Mouse (Mus musculus) CH12F3 (cell line): Measurements from ENCODE around the gene Clrn1.
"Not testable (repeated sequence)": the region's sequence is repeated elsewhere in the genome, so short reads cannot be mapped to it uniquely, and the experiment has no call there.

Source experiments
- in situ Hi-C: fragments of 300-500 bp; cut with MboI; formaldehyde crosslinking; loops from 2 replicates; pipeline ENCODE4 v1.14.3; 2020; ENCODE audit warnings: low sequenced_read_pairs

Clrn1 gene

DNA sequence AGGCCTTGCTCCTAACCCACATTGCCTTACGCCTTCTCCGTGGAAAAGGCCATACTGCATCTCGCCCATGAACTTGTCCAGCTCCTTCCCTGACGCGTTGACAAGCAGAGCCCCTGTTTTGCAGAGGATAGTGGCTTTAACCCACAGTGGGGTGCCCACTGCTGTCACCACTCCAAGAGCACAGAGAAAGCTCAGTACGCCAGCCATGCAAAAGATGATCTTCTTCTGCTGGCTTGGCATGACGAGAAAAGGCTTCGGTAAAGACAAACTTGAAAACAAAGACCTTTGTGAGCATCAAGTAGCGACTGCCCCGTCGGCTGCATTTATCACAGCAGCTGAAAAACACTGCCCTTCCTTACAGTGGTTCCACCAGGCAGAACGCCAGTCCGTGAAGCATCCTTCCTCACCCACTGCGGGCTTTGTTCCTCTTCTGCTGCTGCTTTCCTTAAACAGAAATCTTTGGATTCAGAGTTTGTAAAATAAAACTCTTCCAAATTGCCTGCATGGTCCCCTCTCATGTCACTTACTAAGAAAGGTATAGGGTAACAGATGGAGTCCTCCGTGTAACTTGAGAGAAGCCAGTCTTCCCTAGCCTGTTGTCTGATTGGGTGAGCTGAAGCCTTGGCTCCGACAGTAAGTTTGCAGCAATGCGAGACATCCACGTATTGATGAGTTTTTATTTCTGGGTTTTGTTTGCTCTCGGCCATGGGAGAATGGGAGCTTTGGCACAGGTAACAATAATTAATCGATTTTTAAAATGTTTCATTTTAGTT lies at the start of gene Clrn1:
Gene Clrn1, minus strand, starts transcription at position 540 of the 773 bp plus-strand sequence.
- in situ Hi-C loops, result no loop called here

DNA sequence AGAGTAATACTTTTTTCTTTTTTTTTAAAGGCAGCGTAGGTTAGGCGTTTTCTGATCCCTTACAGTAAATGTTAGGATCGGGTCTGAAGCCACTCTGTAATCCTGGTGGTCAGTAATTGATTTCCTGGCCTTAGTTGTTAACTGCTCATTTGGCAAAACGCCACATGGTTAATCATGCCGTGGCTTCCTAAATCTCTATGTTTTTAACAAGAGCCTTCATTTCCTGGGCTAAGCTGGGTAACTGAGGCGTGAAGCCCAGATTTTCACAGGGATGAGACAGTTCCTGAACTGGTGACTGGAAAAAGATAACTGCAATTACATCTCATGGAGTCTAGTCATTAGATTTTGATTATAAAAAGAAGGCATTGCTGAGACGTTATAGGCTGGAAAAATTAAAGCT lies 38.9 kb upstream of the Clrn1 start:
- in situ Hi-C loops, result no loop called here

DNA sequence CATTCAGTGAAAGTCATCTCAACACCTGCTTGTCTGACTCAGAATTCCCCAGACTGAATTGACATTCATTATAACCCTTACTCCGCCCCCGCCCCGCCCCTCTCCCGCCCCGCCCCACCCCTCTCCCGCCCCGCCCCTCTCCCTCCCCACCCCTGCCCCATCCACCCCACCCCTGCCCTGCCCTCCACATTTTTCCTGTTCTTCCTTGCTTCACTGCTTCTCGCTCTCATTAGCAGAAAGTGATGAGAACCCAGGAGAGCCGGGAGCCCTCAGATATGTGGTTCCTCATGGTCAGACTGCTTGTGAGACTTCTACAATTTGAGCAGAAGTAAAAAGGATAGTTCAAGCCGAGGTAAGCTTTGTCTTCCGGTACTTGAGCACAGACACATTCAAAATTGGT lies 38.0 kb upstream of the Clrn1 start:
- in situ Hi-C loops, result no loop called here

DNA sequence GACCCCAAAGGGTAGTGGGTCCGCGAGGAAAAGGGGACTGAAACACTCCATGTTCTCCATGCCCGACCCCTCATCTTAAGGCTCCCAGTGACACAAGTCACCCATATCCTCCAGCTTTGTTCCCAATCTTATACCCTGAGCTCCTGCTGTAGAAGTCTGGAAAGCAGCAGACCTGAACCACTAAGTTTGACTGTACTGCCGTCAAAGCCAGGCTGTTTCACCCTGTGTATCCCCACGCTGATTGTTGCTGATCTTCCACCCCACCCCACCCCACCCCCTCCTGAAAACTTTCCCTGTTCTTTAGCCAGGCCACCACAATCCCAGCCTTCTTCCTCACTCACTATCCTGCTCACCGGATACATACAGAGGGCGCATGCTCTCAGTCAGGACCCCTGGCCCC lies 37.5 kb upstream of the Clrn1 start:
- in situ Hi-C loops, result no loop called here

DNA sequence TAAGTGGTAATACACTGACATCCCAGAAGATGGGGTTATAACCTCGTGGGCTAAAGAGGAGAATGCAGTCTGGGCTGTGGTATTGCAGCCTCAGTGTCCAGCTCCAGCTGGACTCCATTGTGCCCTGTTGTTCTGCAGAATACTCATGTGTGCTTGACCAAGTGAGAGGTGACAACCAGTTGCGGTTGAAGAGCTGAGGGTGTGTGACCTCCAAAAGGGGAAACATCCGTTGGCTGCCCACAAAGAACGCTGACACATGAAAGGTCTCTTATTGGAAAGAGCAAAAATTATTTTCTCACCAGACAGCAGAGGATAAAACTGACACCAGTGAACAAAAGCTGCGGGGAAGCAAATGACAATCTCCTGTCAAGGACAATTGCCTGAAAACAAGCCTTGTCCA lies 36.2 kb upstream of the Clrn1 start:
- in situ Hi-C loops, result no loop called here

DNA sequence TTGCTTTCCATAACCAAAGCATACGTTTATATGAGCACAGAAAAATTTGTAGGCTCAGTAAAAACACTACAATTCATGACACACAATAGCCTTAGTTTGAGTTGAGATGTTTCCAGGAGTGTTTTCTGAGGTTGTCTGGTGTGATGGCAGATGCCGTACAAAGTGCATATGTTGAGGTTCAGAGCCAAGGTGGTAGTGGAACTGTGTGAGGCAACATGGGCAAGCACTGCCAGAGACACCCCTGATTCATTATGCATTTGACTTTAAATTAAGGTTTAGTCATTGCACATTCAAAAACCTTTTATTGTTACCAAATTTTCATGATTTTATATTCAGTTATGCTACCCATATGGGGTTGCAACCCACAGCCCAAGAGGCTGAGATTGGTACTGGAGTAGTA lies 19.5 kb upstream of the Clrn1 start:
- in situ Hi-C loops, result no loop called here

DNA sequence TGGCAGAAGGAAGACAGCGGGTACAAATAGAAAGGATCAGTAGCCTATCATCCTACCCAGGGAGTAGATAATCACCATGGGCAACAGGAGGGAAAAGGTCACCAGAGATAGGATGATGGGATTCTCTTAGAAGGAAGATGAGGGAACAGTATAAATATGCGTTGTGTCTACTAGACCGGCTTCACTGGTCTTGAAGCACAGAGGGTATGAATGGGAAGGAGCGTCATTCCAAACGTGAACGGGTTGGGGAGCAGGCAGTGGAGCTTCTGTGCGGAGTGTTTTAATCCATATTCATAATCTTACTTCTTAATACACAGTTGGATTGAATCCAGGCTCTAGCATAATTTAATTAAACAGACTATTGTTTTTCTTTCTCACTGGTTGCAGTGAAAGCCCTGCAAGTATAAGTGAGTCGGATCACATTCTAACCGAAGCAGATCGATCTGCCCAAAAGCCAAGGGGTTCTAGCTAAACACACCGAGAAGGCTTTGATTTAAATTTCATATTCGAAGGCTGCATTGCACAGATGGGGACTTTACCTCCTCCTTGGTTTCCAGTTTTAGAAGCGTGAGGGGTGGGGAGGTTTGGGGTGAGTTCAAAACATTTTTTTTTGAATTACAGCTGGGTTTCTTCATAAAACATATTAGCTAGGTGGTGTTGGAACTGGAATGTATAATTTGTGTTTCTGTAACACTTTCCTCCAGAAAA lies 17.1 kb upstream of the Clrn1 start:
- in situ Hi-C loops, result no loop called here

DNA sequence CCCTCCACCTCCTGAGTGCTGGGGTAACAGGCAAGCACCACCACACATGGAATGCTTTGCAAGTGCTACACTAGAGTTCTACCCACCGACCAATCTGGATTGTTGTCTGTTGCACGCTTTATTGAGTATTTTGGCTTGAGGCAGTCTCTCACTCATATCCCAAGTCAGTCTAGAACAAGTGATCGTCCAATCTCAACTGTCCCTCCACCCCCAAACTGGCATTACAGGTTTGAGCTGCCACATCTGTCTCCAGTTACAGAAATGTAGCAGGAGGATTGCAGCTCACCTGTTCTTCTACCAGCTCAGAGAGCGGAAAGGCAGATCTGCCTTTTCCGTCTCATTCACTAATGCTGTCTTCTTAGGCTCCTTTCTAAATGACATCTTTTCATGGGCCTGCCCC lies 10.0 kb upstream of the Clrn1 start:
- in situ Hi-C loops, result no loop called here

DNA sequence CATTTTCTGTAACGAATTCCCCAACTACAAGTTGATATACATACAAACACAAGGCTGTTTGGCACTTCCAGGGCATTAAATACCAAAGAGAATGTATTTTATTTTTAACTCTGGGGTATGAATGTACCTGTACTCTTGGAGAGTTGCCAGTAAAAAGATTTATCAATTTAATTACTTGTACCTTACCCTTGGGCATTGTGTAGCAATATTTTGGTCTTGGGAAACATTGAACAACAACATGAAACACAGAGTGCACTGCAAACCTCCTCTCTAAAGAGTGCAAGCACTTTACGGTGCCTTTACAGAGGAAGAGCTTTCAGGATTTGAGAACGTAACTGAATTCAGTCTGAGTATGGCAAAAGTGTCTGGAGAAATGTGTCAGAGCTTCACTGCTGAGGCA lies 9.4 kb upstream of the Clrn1 start:
- in situ Hi-C loops, result no loop called here

DNA sequence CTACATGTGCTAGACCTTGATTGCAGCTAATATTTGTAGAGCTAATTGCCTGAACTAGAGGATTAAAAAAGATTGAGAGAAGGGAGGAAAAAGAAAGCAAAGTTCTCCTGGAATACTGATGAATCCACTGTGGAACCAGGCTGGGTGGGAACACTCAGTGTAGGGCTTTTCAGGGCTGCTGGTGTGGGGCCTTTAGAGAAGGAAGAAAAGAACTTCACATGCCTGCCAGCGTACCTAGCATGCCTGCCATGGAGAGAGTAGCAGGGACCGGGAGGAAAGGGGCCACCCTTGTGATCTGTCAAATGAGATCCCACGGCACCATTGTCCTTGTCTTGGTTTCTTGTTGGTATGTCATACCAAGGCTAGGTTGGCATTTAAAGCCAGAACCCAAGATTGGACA lies 4.5 kb upstream of the Clrn1 start:
- in situ Hi-C loops, result no loop called here

DNA sequence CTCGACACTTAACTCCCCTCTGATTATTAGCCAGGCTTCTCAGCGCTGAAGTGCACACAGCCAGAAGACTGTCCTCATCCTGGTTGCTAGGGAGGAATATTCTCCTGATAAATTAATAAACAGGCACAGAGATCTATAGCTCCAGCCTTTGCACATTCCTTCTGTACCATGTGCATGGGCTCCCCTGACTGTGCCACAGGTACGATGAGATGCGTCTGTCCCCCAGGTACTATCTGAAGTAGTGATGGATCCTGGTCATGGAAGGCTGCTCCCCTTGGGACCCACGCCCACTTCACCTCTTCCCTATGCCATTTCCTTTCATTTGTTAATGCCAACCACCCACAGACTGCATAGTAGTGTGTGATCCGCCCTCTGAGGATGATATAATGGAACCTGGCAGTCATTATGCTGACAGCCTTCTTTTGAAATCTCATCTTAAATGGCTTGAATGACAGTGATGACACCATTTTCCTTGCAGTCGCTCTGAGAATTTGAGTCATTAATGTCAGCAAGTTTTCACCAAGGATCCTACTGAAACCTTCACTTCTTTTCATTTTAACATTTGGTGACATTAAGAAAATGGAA lies 3.1 kb upstream of the Clrn1 start:
- in situ Hi-C loops, result no loop called here

DNA sequence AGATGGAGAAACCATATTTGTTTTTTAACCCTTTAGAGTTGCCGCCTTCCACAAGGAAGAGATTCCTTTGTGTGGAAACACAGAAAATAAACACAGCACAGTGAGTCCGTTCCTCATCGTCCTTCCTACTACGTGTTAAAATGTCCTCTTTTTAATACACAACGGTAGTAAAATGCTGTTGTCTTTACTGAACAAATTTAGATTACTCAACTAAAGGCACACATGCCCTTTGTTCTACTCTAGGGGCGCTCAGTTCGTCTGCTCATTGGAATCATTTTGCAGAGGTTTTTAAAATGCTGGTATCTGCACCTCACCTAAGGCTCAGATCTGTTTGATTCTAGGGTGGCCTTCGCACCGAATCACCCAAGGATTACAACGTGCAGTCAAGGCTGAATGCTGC lies 2.6 kb upstream of the Clrn1 start:
- in situ Hi-C loops, result no loop called here

DNA sequence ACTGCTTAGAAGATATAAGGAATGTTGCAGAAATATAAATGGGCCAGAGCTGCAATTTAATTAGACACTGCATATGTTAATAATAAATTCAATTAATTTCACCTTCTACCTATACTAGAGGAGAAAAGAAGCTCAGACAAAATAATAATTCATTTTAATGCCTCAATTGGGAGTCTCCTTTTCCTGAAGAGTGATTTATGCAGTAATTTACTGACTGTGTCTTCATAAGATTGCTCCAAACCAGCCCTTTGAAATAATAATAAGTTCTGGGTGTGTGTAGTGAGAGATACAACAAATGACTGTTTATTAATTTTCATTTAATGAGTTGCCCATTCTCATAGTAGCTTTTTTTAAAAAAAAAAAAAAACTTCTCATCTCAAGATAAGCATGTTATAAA lies 1.6 kb downstream of the Clrn1 start:
- in situ Hi-C loops, result no loop called here

DNA sequence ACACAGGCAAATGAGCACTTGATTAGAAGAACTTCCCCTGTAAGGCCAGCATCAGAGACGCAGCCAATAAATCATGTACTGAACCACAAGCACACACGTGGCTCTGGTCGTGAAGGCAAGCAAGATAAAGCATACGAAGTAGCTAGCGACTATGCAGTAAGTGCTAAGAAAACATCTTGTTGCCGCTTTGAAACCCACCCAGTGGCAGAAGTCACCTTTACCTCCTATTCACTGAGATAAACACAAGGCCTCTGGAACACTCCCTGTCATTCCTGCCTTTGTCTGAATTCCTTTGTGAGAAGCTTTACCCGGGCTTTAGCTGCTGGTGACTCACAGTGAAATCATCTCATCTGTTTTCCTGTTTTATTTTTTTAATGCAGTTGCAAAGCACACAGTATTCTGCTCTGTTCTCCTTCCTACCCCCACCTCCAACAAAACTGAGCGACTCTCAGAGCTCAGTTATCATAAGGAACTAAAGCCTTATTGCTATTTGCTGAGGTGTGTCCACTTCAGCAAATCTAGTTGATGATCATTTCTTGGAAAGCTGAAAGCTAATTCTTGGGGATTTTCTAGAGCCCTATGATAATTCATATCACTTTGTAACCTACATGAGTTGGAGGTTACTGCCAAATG lies 2.1 kb downstream of the Clrn1 start:
- in situ Hi-C loops, result no loop called here

DNA sequence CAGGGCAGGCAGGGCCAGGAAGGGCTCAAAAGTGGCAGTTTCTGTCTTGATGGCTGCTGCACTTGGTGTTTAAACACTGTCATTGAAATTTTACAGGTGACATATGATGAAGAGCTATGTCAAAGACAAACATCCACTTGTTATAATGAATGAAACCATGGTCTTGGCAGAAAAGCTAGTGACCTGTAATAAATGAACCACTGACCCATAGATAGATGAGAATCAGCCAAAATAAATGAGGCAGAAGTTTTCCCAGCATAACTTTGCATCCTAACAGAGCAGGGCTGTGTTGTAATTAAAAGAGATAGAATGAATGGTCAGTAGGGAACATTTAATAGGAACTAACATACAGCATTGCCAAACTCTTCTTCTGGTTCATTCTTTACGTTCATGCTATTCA lies 4.1 kb downstream of the Clrn1 start:
- in situ Hi-C loops, result no loop called here

DNA sequence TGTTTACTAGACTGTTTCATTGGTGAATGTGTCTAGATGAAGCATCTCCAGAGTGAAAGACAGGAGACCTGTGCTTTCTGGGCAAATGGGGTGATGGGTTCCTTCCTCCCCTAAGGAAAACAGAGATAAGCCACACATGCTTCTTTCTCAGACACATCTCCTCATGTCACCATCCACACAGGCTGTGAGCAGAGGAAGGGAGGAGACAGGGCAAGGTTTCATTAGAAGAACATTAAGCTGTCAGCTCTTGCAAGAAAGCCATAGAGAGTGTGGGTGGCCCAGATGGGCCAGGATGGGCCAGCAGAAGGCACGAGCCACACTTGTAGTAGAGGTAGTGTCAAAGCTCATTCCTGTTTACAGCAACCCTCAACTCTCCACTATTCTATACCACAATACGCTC lies 5.0 kb downstream of the Clrn1 start:
- in situ Hi-C loops, result no loop called here

DNA sequence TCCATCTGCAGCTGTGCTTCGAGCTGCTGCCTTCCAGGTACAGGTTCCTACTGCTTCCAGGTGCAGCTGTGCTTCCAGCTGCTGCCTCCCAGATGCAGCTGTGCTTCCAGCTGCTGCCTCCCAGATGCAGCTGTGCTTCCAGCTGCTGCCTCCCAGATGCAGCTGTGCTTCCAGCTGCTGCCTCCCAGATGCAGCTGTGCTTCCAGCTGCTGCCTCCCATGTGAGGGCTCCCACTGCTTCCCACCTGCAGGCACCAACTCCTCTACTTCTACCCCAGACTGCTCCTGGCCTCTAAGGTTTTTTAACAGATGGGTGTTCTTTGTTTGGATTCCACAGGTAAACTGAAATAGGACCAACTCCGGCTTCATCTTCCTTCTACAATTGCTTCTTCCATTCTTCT lies 13.3 kb downstream of the Clrn1 start:
- in situ Hi-C loops, result not testable (repeated sequence)

DNA sequence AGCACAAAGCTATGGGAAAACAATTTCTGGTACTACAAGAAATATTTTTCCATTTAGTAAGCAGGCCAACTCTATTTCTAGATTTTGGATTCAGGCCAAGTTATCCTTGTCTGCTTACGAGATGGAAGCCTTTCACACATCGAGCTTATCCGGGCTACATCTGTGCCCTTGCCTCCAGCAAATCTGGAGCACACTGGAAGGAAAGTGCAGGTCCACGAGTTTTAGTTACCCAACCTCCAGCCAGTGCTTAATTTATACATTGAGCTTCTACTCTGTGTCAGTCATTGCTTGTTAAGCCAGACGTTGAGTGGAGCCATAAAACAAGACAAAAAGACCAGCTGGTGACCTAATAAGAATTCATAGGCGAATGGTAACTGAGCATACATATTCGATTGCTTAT lies 19.4 kb downstream of the Clrn1 start:
- in situ Hi-C loops, result no loop called here

DNA sequence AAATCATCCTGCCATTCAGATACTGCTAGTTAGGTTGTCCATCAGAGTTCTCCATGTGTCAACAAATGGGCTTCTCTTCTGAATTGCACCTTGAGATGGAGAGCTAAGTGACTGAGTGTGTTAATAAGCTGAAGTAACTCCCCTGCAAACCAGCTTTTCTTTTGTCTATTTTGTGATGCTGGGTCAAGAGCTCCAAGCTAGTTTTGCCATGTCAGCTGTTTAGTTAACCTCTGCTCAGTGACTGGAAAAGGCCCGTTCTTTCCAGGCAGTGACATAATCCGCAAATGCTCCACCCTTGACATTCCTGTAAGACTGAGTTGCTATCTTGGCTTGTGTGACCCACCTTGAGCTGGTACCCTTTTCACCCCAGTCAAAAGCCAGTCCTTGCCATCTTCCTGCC lies 22.2 kb downstream of the Clrn1 start:
- in situ Hi-C loops, result no loop called here

DNA sequence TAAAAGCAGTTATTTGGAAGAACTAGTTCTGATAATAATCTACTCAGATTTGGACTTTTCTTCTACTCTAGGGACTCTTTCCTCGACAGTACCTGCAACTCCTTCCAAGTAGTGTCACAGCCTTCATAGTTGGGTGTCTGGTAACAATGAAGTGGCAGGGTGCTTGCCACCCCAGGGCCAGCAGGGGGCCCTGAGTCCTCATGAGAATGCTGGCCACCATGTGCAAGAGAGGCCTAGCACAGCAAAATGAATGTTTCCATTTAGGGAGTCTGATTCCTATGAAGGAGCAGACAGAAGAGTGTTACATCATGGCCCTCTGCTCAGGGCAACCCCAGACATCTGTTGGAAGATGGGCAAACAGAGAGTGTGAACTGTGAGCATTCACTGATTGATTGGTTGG lies 41.7 kb downstream of the Clrn1 start:
- in situ Hi-C loops, result no loop called here

DNA sequence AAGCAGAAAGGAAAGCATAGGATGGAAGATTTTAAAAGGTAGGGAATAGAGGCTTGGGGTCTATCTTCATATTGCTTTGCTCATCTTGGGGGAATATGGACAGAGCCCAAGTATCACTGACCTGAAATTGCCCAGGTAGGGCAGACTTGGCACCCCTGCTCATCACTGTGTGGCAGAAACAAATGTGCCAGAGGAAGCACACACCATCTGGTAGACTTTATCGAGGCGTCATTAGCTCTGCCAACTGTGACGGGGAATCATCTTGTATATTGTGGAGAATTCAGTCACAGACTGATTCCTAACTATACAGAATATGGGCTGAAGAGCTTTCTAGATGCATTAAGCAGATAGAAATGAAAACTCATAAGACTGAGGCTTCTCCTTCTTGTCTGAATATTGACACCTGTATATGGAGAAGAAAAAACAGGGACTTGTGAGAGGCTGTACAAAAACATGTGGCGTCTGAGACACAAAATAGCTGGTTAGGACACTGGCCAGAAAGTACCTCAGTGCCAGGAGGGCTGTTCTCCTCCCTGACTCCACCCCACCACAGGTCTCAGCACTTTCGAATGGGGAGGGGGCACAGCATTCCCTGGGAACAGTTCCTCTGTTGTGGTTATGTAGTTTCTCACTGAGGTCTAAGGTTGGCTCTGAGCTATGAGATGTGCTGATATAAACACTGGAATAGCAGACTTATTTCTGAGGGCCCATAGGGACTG lies 51.5 kb downstream of the Clrn1 start:
- in situ Hi-C loops, result no loop called here
